Mouse (Mus musculus) duodenum, adult 2 months (tissue): Measurements from ENCODE around the gene Socs4. TPM values are rescaled to one million over a fixed set of nuclear protein-coding genes. Genes with fewer than 3 reads are reported as not detected.

Source experiments
- polyA plus RNA-seq: library from polyadenylated mRNA; depleted of rRNA; stranded (reverse); fragments of >200 nt; gene quantifications from 2 replicates; pipeline ENCODE4 v1.2.3, GENCODE M21; 2012; ENCODE audit warnings: low replicate concordance; rRNA removed

Gene Socs4
- polyA plus RNA-seq = 1.1 and 1.2 TPM in 2 replicates

GRCm38 (mm10) chr14:47276637-47277393 is at the start of gene Socs4, which contains the start of gene Wdhd1:
Socs4 (plus strand) TSS chr14:47276931.
Wdhd1 (minus strand) TSS chr14:47276857.

DNA sequence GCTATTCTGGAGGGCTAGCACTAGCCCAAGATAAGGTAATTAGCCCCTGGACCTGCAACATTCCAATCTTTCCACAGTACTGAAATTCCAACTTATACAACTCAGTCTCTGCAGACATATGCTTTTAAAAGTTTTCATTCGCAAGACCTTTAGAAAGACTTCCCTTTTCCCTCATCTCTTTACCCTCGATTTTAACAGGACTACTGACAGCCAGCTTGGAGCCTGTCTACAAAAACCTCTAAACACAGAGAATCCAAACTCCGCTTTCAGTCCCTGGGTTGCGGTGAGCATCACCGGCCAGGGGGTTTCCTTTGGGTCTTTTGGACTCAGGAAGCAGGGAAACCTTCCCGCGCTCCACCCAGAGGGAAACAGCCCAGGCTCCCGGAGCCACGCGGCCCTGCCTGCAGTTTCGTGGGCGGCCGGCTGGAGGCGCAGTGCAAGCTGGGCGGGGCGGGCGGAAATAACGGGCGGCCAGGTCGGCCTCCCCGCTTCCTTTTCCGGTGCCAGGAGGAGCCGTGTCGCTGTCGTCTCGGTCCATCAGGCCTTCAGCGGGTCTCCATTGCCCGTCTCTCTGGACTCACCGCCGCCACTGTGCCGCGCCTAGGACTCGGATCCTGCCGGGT is 21.2 kb downstream of the Socs4 start, which contains the start of gene Mapk1ip1l:
Mapk1ip1l (plus strand) TSS at position 482 of the 623 bp plus-strand sequence.

Other genes starting within 250 kb of the Socs4 start
- 16.6 and 33.4 TPM in 2 replicates for gene Gch1, start 87.5 kb upstream of the Socs4 start, polyA plus RNA-seq
- gene Wdhd1, start 74 bp upstream of the Socs4 start, polyA plus RNA-seq = 0.43 and 0.71 TPM in 2 replicates
- gene Mapk1ip1l, start 21.3 kb downstream of the Socs4 start, polyA plus RNA-seq = 31.3 and 39.4 TPM in 2 replicates
- 616 and 1,560 TPM in 2 replicates for gene Lgals3, start 90.8 kb downstream of the Socs4 start, polyA plus RNA-seq
- gene Dlgap5, start 141.5 kb downstream of the Socs4 start, polyA plus RNA-seq = 0.75 and 1.2 TPM in 2 replicates
- gene Fbxo34, start 173.5 kb downstream of the Socs4 start, polyA plus RNA-seq = 10.6 and 20.4 TPM in 2 replicates